Mouse (Mus musculus) embryo, embryonic 10.5 days (tissue): Measurements from ENCODE around the gene Nudt4.

ENCODE experiments used
- DNase-seq: peaks from one replicate; pipeline ENCODE4 v3.0.0-alpha.2; 2015; ENCODE audit warnings: low spot score

Nudt4 gene

GRCm38 (mm10) chr10:95563851-95564845 lies at the start of gene Nudt4:
TSS of gene Nudt4 (minus strand) at chr10:95564146.
- peak; percentile 95 for DNase-seq

GRCm38 (mm10) chr10:95611331-95611721 lies 47.4 kb upstream of the Nudt4 start:
- peak; percentile 53 for DNase-seq

GRCm38 (mm10) chr10:95610666-95611330 lies 46.9 kb upstream of the Nudt4 start:
- DNase-seq = peak; percentile 40

GRCm38 (mm10) chr10:95604979-95605613 lies 41.1 kb upstream of the Nudt4 start:
- no peak for DNase-seq

- no peak for DNase-seq
Observed at GRCm38 (mm10) chr10:95600527-95600926, 36.6 kb upstream of the Nudt4 start.

GRCm38 (mm10) chr10:95599740-95600139 lies 35.8 kb upstream of the Nudt4 start:
- no peak for DNase-seq

- no peak for DNase-seq
Observed at GRCm38 (mm10) chr10:95598056-95598587, 34.2 kb upstream of the Nudt4 start.

- DNase-seq = peak; percentile 62
Observed at GRCm38 (mm10) chr10:95595852-95596639, 32.1 kb upstream of the Nudt4 start.

- no peak for DNase-seq
Observed at GRCm38 (mm10) chr10:95594414-95594813, 30.5 kb upstream of the Nudt4 start.

- no peak for DNase-seq
Observed at GRCm38 (mm10) chr10:95591257-95591656, 27.3 kb upstream of the Nudt4 start.

GRCm38 (mm10) chr10:95590196-95590595 lies 26.2 kb upstream of the Nudt4 start:
- DNase-seq = no peak

- DNase-seq = no peak
Observed at GRCm38 (mm10) chr10:95589196-95589595, 25.2 kb upstream of the Nudt4 start.

- DNase-seq = no peak
Observed at GRCm38 (mm10) chr10:95587509-95588220, 23.7 kb upstream of the Nudt4 start.

- no peak for DNase-seq
Observed at GRCm38 (mm10) chr10:95585554-95585953, 21.6 kb upstream of the Nudt4 start.

GRCm38 (mm10) chr10:95577567-95577950 lies 13.6 kb upstream of the Nudt4 start:
- peak; percentile 74 for DNase-seq

GRCm38 (mm10) chr10:95576876-95577566 lies 13.1 kb upstream of the Nudt4 start:
- DNase-seq = peak; percentile 45

- no peak for DNase-seq
Observed at GRCm38 (mm10) chr10:95575839-95576380, 12.0 kb upstream of the Nudt4 start.

GRCm38 (mm10) chr10:95574994-95575393 lies 11.0 kb upstream of the Nudt4 start:
- no peak for DNase-seq

GRCm38 (mm10) chr10:95569441-95569840 lies 5.5 kb upstream of the Nudt4 start:
- no peak for DNase-seq

- DNase-seq = no peak
Observed at GRCm38 (mm10) chr10:95568016-95568415, 4.1 kb upstream of the Nudt4 start.
